Mouse (Mus musculus) neutrophil, adult 5-6 weeks (primary cell): ENCODE data around the gene Gramd1c. TPM values are rescaled to one million over a fixed set of nuclear protein-coding genes. Genes with fewer than 3 reads are reported as not detected.

Experiments used
- ATAC-seq: fragments of 151-379, 151-347 bp; 2 replicates; pipeline ENCODE4 v1.8.0; 2017; ENCODE audit warnings: mild to moderate bottlenecking, moderate TSS enrichment; ENCODE audit not compliant: insufficient number of reproducible peaks, poor library complexity, low FRiP score, severe bottlenecking; ENCODE audit errors: extremely low read depth
- total RNA-seq: library from RNA; stranded (forward); fragments of 200-1000 nt; gene quantifications from 2 replicates; pipeline ENCODE4 v1.2.3, GENCODE M21; 2017

Gene Gramd1c
- total RNA-seq, 1 experiment from 2014 or later, result 4.5 TPM

DNA sequence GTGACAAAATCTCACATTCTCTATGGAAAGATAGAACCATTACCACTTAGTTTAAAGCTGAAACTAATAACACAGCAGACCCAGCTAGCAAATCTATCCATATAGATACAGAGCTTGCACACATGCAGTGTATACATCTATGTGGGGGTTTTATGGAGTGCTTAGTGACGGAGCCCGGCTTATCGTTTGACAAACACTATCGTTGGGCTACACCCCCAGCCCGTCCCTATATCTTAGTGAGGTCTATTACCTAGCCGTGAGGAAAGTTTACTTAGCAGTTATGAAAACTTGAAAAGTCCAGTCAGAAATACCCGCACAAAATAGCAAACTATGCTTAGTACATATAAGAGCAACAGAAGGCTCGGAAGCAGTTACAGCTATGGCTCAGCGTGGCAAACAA, 91.4 kb downstream of the Gramd1c start:
- no peak for ATAC-seq

DNA sequence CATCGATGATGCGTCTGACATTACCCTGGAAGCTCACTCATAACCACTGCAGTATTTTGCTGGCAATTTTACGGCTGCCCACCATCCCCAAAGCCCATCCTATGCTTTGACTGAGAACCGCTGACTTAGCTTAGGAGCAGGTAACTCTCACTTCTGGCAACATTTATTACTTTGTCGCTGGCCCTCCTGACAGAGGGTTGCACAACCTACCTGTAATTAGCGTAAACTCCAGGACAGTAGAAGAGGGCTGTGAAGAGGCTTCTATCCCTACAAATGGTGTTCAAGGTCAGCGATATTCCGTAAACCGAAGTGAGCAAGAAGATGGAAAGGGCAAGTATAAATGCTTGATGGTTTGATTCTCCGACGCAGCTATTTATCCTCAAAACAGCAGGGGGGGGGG, 92.0 kb downstream of the Gramd1c start:
- no peak for ATAC-seq

GRCm38 (mm10) chr16:43970426-43970825, 92.7 kb downstream of the Gramd1c start:
- ATAC-seq, result no peak

GRCm38 (mm10) chr16:43965781-43966389, 97.3 kb downstream of the Gramd1c start:
- ATAC-seq, result no peak

DNA sequence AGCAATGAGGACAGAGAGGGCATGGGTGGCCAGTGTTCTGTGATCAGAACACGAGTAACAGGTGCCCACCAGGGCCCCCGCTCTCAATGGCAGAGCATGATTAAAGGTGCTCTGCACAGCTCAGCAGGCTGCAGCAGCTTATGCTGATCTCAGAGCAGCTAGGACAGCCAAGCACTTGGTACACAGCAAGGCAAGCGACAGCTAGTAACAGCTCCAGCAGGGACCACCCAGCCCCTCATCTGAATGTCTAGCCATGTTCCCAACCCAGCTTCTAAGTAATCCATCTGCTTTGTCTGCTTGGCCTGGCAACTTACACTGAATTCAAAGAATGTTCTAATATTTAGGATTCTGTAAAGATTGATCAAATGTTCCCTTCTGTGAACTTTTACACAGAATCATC, 99.4 kb downstream of the Gramd1c start:
- ATAC-seq, result no peak

DNA sequence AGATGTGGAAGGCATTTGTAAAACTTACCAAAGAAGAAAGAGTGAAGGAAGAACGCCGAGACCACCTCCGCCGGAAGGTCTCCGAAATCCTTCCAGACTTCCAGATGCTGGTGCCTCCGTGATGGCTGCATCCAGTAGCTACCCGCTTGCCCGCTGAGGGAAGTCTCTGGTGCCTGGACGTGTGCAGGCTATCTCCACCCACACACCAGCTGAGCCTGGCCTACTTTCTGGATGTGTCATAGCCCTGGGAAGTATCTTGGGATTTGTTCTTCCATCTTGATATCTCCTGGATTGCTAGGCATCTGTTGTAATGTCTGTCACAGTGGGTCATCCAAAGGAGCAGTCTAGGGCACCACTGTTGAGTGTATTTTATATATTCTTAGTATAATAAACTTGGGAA, 99.9 kb downstream of the Gramd1c start:
- no peak for ATAC-seq

DNA sequence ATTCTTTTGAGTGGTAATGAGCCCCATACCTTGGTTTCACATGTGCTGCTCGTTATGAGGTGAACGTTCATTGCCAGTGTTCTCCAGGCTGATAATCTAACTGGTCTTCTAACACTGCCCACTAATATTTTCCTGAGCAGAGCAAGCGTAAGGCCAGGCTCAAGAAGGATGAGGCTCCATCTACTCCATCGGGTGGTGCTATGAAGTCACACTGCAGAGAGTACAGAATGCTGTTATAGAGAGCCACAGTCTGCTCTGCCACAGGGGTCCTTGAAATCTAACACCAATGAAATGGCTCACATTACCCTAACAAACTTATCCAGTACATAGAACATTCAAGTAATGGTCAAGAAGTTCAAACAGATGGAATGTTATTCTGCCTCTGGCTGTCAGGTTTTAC, 105.1 kb downstream of the Gramd1c start:
- no peak for ATAC-seq

DNA sequence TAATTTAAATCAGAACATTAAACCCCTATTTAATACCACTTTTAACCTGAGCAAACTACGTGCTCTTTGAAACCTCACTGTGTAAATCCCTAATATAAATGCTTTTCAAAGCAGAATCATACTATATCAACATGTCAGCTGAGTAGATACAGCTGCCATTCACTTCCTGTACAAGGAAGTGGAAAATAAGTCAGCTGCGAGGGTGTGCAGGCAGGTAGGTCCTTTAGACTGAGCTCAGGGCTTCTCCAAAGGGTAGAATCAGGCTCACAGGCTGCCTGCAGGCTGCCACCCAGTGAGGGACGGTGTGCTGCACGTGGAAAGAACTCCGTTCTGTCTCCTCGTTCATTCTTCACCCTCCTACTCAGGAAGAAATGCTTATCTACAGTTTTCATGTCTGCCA, 108.2 kb downstream of the Gramd1c start:
- ATAC-seq, result no peak

GRCm38 (mm10) chr16:43951591-43951990, 111.6 kb downstream of the Gramd1c start:
- peak; percentile 94 for ATAC-seq

- ATAC-seq, result no peak
Observed at GRCm38 (mm10) chr16:43945869-43946268, 117.3 kb downstream of the Gramd1c start.

DNA sequence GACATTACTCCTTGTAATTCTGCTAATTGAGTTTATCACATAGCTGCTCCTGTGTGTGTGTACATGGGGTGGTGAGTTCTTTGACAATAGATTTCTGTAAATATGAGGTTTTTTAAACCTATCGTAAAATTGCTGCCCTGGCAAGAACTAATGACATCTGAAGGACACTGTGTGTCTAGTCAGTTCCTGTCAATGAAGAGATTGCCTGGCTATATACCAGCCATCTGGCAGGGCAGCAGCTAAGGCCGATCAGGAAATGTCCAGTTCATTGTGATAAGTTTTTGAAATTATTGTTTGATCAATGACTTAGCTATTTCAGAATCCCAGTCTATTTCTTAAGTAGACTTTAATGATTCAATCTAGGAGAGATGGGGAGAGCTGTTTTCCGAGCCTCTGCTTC, 117.8 kb downstream of the Gramd1c start:
- ATAC-seq, result no peak

- no peak for ATAC-seq
Observed at GRCm38 (mm10) chr16:43940846-43941245, 122.3 kb downstream of the Gramd1c start.

DNA sequence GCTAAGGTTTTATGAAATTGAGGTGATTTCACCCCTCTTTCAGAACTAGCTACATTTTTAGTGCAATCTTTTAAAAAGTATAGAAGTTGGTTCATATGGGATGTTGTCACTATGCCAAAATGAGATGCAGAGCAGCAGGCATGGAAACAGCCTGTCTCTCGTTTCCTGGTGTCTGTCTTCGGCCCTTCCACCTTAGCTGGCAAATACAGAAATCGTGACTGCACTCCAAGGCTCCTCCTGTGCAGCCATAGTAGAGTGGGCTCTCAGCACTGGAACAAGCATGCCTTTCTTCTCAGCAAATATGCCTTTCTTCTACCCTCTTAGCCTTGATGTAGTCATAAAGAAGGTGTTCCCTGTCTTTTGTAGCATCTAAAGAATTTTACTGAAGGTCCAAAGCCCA, 127.3 kb downstream of the Gramd1c start:
- ATAC-seq, result no peak

DNA sequence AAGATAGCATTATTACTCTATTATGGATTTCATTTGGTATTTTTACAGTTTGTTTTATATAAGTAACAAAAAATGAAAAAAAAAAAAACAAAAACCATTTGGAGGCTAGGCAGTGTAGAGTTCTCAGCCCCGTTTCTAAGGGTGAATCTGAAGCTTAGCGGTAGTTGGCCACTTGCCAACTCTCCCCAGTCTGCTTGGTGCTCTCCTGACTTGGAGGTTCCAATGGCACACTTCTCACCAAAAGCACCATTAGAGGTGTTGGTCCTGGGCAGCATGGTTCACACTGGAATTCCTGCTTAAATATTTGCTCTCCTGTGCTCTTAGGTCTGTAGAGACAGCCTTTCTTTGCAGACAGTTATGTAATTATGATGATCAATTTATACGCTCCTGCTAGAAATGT, 127.8 kb downstream of the Gramd1c start:
- no peak for ATAC-seq

- ATAC-seq, result no peak
Observed at GRCm38 (mm10) chr16:43934856-43935255, 128.3 kb downstream of the Gramd1c start.

GRCm38 (mm10) chr16:43933041-43933440, 130.1 kb downstream of the Gramd1c start:
- no peak for ATAC-seq

DNA sequence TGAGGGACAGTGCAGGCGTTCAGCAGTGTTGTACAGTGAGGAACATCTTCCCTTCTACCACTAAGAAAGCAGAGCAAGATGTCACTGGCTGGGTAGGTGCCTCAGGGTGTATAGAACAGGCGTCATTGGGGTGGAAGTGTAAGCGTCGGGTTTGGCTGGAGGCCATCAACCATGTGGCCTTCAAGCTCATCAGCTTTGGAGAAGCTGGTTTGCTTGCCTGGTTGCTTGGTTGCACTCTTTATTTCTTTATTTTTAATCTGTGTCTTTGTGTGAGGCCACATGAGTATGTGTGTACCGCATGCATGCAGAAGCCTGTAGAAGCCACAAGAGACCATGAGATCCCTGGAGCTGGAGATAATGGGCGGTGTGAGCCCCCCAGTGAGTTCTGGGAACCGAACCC, 130.8 kb downstream of the Gramd1c start:
- ATAC-seq, result no peak

DNA sequence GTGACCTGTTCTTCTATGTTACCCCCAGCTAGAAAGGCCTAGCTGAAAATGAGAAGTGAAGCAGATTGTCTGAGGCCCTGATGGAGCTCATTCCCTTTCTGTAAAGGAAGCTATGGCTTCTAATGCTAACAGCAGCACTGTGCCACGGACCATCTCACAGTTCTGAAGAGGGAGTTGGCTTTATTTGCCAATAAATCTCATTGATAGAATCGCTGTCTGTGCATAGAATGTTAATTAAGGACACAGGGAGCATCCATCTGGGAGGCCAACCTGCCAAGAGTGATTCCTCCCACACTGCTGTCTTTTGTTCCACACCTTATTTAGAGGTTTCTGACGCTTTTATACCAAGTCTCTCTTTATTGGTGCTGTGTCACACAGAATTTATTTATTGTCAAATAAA, 131.6 kb downstream of the Gramd1c start:
- ATAC-seq, result no peak

GRCm38 (mm10) chr16:43930577-43930976, 132.6 kb downstream of the Gramd1c start:
- ATAC-seq, result no peak
